Mouse (Mus musculus): Measurements from ENCODE around the gene Nos1ap.

The Nos1ap gene

DNA sequence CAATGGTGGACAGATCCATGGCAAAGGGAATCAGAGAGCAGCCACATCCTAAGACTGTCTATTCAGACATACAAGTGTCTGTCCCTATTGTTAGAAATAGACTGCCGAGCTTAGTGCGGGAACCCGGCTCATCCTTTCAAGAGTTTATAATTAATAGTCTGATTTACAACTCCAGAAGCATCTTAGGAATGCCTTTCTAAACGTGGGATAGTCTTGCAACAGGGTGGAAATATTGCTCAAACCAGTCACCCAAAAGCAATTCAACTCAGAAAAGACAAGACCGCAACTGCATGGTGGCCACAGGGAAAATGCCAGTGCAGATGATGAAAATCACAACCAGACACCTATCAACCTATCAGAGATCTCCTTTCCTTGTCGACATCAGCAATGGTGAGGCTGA lies 173.5 kb downstream of the Nos1ap start:
- no peak for DNase-seq (ENCODE audit: low spot score in 2 of 2)

- DNase-seq (ENCODE audit: low spot score in 2 of 2): no peak
Measured at GRCm38 (mm10) chr1:170415395-170415794, 174.3 kb downstream of the Nos1ap start.

- DNase-seq (ENCODE audit: low spot score in 2 of 2): no peak
Measured at GRCm38 (mm10) chr1:170410402-170411191, 179.1 kb downstream of the Nos1ap start.

DNA sequence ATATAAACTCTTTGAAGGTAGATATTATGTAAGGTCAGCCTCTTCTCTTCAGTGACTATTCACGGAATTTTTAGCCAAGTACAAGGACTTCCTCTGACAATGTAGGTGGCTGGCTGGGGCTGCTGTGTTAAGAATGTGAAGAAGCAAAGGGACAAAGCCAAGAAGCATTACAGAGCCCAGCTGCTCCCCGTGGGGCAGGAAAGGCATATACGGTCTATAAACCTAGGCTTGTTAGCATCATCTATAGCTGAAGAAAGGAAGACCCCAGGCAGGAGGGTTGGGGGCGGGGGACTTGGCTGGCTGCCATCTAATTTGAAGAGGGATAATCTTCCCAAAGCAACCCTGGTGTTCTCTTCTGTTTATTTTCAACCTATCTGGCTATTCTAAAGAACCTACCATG lies 180.6 kb downstream of the Nos1ap start:
- no peak for DNase-seq (ENCODE audit: low spot score in 2 of 2)

DNA sequence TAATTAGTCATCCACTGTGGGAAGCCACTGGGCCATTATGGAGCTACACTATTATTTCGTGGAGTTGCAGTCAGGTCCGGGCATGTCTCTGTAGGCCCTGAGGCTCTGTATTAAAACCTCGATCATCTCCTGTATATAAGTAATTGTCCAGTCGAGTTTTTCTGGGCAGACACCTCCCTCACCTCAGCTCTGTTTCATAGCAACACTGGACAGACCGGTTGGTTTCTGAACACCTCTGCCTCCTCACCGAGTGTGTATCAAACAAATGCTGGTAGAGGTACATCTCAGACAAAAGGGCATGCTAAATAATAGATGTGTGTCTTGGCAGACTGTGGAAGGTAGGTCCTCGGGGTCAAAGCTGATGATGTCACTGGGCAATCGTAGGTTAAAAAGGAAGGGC lies 182.7 kb downstream of the Nos1ap start:
- no peak for DNase-seq (ENCODE audit: low spot score in 2 of 2)

DNA sequence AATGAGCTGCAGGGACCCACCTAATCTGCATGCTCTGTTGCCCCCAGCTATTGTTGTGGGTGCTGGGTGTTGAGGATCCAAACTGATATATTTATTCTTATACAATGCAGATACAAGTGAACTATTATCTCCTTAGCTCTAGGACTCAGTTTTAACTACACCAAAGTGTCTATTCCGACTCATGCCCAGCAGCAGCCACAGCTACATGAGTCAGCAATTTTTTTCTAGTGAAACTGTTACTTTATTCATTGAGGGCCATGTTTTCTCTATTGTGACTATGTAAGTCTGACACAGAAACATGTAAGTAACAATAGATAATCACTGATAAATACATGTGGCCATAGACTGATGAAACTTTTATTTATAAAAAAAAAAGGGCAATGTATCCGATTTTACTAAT lies 184.5 kb downstream of the Nos1ap start:
- DNase-seq (ENCODE audit: low spot score in 2 of 2): no peak

GRCm38 (mm10) chr1:170402682-170403081 lies 187.0 kb downstream of the Nos1ap start:
- no peak for DNase-seq (ENCODE audit: low spot score in 2 of 2)

GRCm38 (mm10) chr1:170398866-170399265 lies 190.8 kb downstream of the Nos1ap start:
- no peak for DNase-seq (ENCODE audit: low spot score in 2 of 2)

DNA sequence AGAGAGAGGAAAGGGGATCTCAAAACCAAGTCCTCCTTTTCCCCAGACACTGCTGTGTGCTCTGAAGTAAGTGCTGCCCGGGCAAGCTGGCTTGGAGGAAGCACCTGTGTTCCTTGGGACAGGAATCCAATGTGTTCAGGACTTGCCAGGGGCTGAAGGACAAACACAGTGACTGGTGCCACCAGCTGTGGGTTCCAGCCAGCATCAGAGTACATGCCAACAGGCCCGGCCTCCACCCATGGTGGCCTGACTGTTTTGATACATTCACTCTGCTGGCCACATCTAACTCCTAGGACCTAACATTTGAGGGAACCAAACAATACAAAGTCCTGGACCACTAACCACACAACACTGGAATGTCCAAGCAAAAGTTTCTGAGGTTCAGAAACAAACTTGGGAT lies 194.6 kb downstream of the Nos1ap start:
- peak in 1 of 2 experiments; percentile 43 for DNase-seq (ENCODE audit: low spot score in 2 of 2)

GRCm38 (mm10) chr1:170394641-170395040 lies 195.0 kb downstream of the Nos1ap start:
- DNase-seq (ENCODE audit: low spot score in 2 of 2): no peak

DNA sequence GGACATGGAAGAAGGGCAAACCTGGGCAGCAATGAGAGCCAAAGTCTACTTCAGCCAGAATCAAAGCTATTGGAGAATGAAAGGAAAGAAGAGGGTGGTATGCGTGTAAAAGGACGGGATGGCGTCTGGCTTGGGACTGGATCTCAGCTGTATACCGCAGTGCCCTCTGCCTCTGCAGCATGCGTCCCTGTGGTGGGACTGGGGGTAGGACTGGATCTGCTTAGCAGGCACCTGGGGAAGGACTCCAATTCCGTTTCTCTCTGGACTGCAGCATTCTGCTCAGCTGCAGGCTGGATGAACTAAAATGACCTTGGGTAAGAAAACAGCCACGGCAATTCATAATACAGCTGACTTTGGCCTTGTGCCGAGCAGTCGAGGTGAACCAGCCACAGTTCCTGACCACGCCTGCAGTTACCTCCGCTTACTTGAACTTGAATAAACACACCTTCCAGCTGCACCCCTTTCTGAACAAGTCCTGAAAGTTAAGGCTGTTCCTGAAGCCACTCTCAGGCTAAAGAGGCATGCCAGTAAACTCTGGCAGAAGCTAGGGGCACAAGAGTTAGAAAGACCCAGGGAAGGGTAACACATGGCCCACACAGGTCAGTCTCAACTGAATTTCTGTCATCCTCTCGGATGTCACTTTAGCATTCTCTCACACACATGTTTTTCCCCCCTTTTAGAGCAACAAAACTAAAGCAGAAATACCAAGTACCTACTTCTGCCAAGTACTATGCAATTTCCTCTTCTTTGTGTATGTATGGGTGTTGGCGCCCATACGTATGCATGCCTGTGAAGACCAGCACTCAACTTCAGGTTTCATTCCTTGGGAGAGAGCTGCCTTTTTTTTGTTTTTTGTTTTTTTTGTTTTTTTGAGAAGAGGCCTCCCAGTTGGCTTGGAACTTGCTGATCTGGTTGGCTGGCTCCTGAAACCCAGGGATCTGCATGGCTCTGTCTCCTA lies 196.6 kb downstream of the Nos1ap start:
- DNase-seq (ENCODE audit: low spot score in 2 of 2): peak; percentile 19 to 46

- DNase-seq (ENCODE audit: low spot score in 2 of 2): peak in 1 of 2 experiments; percentile 3
Measured at GRCm38 (mm10) chr1:170387180-170387912, 202.3 kb downstream of the Nos1ap start.

DNA sequence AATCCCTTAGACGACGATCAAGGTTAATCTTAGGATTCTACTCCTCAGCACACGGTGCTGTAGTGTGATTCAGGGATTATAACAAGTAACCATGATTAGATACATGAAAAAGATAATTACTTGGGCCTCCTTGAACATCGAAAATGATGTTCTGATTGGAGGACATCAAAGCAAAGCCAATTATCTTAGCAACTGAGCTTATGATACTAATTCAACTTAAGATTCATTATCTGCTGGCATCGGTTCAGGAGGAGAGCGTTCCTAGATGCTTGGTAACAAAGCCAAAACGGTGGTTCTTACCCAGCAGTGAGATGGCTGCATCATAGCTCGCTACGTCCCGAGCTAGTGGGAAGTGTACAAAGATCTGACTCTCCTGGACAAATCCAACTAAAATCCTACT lies 204.2 kb downstream of the Nos1ap start:
- DNase-seq (ENCODE audit: low spot score in 2 of 2): no peak

- no peak for DNase-seq (ENCODE audit: low spot score in 2 of 2)
Measured at GRCm38 (mm10) chr1:170383530-170383929, 206.1 kb downstream of the Nos1ap start.

GRCm38 (mm10) chr1:170381457-170381856 lies 208.2 kb downstream of the Nos1ap start:
- DNase-seq (ENCODE audit: low spot score in 2 of 2): no peak

DNA sequence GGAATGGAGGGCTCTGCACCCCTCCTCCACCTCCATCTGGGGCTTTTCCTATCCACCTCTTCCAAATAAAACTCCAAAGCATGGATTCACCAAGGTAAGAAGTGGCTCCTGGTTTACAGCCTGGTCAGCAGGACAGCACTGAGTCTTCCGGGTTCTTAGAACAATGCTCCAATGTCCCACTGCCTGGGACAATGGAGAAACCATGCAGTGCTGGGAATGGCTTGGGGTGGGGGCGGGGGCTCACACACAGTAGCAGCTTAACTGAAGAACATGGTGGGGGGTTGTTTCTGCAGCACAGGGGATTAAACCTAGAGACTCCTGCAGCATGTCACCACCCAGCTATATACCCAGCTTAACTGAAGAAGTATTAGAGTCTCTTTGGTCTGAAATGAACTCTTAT lies 209.2 kb downstream of the Nos1ap start:
- DNase-seq (ENCODE audit: low spot score in 2 of 2): no peak

DNA sequence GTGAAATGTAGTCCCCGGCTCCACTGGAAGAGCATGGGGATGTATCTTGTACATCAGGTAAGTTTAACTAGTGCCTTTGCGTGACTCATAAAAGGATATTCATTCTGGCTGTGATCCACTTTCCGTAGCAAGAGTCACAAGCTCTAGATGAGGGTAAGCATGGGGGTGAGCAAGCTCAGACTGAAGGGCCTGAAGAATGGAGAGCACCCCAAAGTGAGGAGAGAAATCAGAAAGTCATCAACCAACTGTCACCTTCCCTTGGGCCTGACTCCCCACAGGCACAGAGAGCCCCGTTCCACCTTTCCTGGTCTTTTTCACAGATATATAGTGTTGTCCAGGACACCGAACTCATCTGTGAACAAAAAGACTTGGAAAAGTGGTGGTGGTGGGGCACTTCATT lies 213.9 kb downstream of the Nos1ap start:
- no peak for DNase-seq (ENCODE audit: low spot score in 2 of 2)

- DNase-seq (ENCODE audit: low spot score in 2 of 2): no peak
Measured at GRCm38 (mm10) chr1:170373750-170374149, 215.9 kb downstream of the Nos1ap start.

- DNase-seq (ENCODE audit: low spot score in 2 of 2): no peak
Measured at GRCm38 (mm10) chr1:170371191-170371792, 218.4 kb downstream of the Nos1ap start.

- DNase-seq (ENCODE audit: low spot score in 2 of 2): no peak
Measured at GRCm38 (mm10) chr1:170368864-170369263, 220.8 kb downstream of the Nos1ap start.

GRCm38 (mm10) chr1:170366981-170367700 lies 222.5 kb downstream of the Nos1ap start:
- no peak for DNase-seq (ENCODE audit: low spot score in 2 of 2)
